Mouse (Mus musculus): ENCODE results near the gene Lgals9. TPM values are rescaled to one million over a fixed set of nuclear protein-coding genes. Genes with fewer than 3 reads are reported as not detected.

The Lgals9 gene
- polyA plus RNA-seq, 1 experiment from 2014 or later: 65.1 TPM

DNA sequence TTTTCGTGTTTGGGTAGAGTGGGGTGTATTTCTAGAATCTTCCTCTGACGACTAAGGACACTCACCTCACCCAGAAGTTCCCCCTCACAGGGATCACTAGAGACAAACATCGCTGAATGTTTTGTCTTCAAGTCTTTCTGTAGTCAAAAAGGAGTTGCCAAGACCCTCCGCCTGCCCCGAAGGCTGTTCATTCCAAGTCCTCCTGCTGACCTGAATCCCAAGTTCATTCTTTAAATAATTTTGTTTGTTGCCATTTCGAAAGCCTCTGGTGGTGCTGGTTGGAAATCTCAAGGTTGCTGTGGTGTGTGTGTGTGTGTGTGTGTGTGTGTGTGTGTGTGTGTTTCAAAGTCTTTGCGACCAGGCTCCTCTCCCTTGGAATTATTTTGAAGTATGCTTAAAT is 50.4 kb downstream of the Lgals9 start:
- no peaks in the 10 kb centered on the region for H3K9me3 ChIP-seq
- 86% methylated on average over 7 of the region's 7 CpGs for WGBS
- no peaks in the 10 kb centered on the region for H3K27me3 ChIP-seq (replicated peaks)
- H3K36me3 ChIP-seq: no peaks in the 10 kb centered on the region
- no peak overlapping the region for H3K9ac ChIP-seq
- no peaks in the 10 kb centered on the region for H3K4me1 ChIP-seq
- no peak overlapping the region for H3K4me3 ChIP-seq (replicated peaks)
- H3K27ac ChIP-seq: no peak overlapping the region
- no peak overlapping the region for H3K4me2 ChIP-seq
- no peak for ATAC-seq (ENCODE audit: insufficient read depth, low FRiP score, low read depth)

DNA sequence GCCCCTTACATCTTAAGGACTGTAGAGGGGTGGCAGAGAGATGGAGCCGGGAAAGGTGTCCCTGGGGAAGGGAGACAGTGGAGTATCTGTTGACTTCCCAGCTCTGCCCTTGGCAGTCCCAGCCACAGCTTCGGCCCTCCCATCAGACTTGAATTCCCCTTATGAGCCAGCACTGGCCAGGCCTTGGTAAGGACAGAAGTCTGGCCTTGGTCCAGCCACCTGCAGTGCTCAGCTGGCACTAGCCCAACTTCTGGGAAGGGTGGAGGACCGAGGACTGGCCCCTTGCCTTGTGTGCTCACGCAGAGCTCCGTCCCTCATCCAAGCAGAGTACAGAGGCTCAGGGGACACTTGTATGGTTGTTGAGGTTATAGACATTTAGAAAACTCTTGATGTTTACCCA is 55.4 kb downstream of the Lgals9 start:
- Histone ChIP-seq H3K36me3 (no peaks in the 10 kb centered on the region), H3K27ac (no peak overlapping the region), H3K27me3 (replicated peaks) (peaks cover 23% of the 10 kb centered on the region), H3K9me3 (no peaks in the 10 kb centered on the region), H3K4me3 (replicated peaks) (no peak overlapping the region), H3K4me1 (peaks cover 4% of the 10 kb centered on the region), H3K9ac (no peak overlapping the region), H3K4me2 (no peak overlapping the region)
- 66% methylated on average over 5 of the region's 5 CpGs for WGBS
- ATAC-seq (ENCODE audit: insufficient read depth, low FRiP score, low read depth): no peak

DNA sequence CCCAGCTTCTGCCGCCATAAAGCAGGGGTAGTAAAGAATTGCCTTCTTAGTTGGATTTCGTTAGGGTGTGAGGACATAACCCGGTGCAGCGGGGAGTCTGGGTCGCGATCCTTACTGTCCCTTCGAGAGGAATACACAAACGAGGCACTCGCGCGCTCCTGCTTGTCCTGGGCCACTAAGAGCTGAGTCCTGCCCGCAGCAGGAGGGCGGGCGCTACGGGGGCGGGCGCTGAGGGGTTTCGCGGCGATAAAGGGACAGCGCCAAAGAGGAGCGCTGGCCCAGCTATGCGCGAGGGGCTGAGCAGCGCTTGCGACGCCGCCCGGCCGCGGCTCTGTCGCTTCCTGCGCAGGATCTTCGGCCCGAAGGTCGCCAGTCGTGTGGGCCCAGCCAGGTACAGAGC is 59.8 kb downstream of the Lgals9 start:
- peak overlapping the region; percentile 81 for H3K4me2 ChIP-seq
- peaks cover 39% of the 10 kb centered on the region for H3K27me3 ChIP-seq (replicated peaks)
- H3K36me3 ChIP-seq: no peaks in the 10 kb centered on the region
- H3K9ac ChIP-seq: no peak overlapping the region
- ATAC-seq (ENCODE audit: insufficient read depth, low FRiP score, low read depth): no peak
- peaks cover 9% of the 10 kb centered on the region for H3K4me1 ChIP-seq
- WGBS: under 1% methylated on average over 37 of the region's 37 CpGs
- peak overlapping the region; percentile 40 for H3K4me3 ChIP-seq (replicated peaks)
- H3K9me3 ChIP-seq: no peaks in the 10 kb centered on the region
- H3K27ac ChIP-seq: no peak overlapping the region

- Histone ChIP-seq H3K4me1 (peaks cover 9% of the 10 kb centered on the region), H3K36me3 (no peaks in the 10 kb centered on the region), H3K4me2 (0 out of 2 replicates have a peak overlapping the region, but pooled peaks have one; percentile 2), H3K4me3 (replicated peaks) (no peak overlapping the region), H3K9ac (no peak overlapping the region), H3K27ac (no peak overlapping the region), H3K9me3 (no peaks in the 10 kb centered on the region), H3K27me3 (replicated peaks) (peaks cover 39% of the 10 kb centered on the region)
- no peak for ATAC-seq (ENCODE audit: insufficient read depth, low FRiP score, low read depth)
- WGBS: 13% methylated on average over 9 of the region's 9 CpGs
Observed at GRCm38 (mm10) chr11:78924111-78924510, 60.6 kb downstream of the Lgals9 start.

GRCm38 (mm10) chr11:78922678-78923407 is 61.9 kb downstream of the Lgals9 start:
- Histone ChIP-seq H3K9me3 (no peaks in the 10 kb centered on the region), H3K36me3 (no peaks in the 10 kb centered on the region), H3K4me2 (no peak overlapping the region), H3K27ac (no peak overlapping the region), H3K4me1 (peaks cover 9% of the 10 kb centered on the region), H3K27me3 (replicated peaks) (peaks cover 39% of the 10 kb centered on the region), H3K9ac (no peak overlapping the region), H3K4me3 (replicated peaks) (no peak overlapping the region)
- 36% methylated on average over 8 of the region's 8 CpGs for WGBS
- ATAC-seq (ENCODE audit: insufficient read depth, low FRiP score, low read depth): no peak

- no peaks in the 10 kb centered on the region for H3K9me3 ChIP-seq
- H3K9ac ChIP-seq: no peak within 1 kb of the TSS
- no peak for ATAC-seq (ENCODE audit: insufficient read depth, low FRiP score, low read depth)
- WGBS: 52% methylated on average over 6 of the region's 6 CpGs
- no peak within 1 kb of the TSS for H3K4me2 ChIP-seq
- H3K27me3 ChIP-seq (replicated peaks): peaks cover 28% of the 10 kb centered on the region
- H3K27ac ChIP-seq: no peak within 1 kb of the TSS
- H3K4me3 ChIP-seq (replicated peaks): no peak within 1 kb of the TSS
- H3K36me3 ChIP-seq: no peaks in the 10 kb centered on the region
- peaks cover 9% of the 10 kb centered on the region for H3K4me1 ChIP-seq
Observed at GRCm38 (mm10) chr11:78920411-78920939, 64.3 kb downstream of the Lgals9 start, which contains the start of gene Nos2. TSS of gene Nos2 (plus strand) at chr11:78920787.

- H3K4me1 ChIP-seq: 0 out of 2 replicates have a peak, but pooled peaks cover 4% of the 10 kb centered on the region
- 59% methylated on average over 4 of the region's 4 CpGs for WGBS
Observed at GRCm38 (mm10) chr11:78919745-78920144, 65.0 kb downstream of the Lgals9 start.

DNA sequence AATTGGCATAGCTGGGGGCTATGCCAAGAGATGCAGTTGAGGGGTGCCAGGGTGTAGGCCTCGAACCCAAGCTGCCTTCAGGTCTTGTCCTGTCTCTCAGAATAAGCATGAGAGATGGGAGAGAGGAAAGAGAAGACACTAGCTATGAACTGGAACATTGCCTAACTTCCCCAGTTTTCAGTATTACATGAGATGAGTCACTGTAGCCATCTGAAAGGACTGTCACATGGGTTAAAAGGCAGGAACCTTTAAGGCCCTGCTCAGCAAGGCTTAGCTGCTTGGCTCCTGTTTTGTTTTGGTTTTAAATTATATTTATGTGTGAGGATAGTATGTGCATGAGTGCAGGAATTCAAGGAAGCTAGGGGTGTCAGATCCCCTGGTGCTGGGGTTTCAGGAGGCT is 68.3 kb downstream of the Lgals9 start:
- no peaks in the 10 kb centered on the region for H3K9me3 ChIP-seq
- no peak overlapping the region for H3K27ac ChIP-seq
- ATAC-seq (ENCODE audit: insufficient read depth, low FRiP score, low read depth): no peak
- H3K27me3 ChIP-seq (replicated peaks): no peaks in the 10 kb centered on the region
- H3K4me3 ChIP-seq (replicated peaks): no peak overlapping the region
- no peak overlapping the region for H3K9ac ChIP-seq
- no peak overlapping the region for H3K4me2 ChIP-seq
- 70% methylated on average over 1 of the region's 1 CpGs for WGBS
- H3K36me3 ChIP-seq: no peaks in the 10 kb centered on the region
- no peaks in the 10 kb centered on the region for H3K4me1 ChIP-seq

More at GRCm38 (mm10) chr11:78919745-78920144, 65.0 kb downstream of the Lgals9 start:
- H3K9ac ChIP-seq: no peak overlapping the region
- peaks cover 20% of the 10 kb centered on the region for H3K27me3 ChIP-seq (replicated peaks)
- no peak overlapping the region for H3K27ac ChIP-seq
- H3K4me3 ChIP-seq (replicated peaks): no peak overlapping the region
- no peak overlapping the region for H3K4me2 ChIP-seq
- H3K9me3 ChIP-seq: no peaks in the 10 kb centered on the region
- no peak for ATAC-seq (ENCODE audit: insufficient read depth, low FRiP score, low read depth)
- H3K36me3 ChIP-seq: no peaks in the 10 kb centered on the region

- Histone ChIP-seq H3K9me3 (no peaks in the 10 kb centered on the region), H3K4me3 (replicated peaks) (no peak overlapping the region), H3K9ac (no peak overlapping the region), H3K36me3 (no peaks in the 10 kb centered on the region), H3K4me1 (no peaks in the 10 kb centered on the region), H3K4me2 (no peak overlapping the region), H3K27me3 (replicated peaks) (no peaks in the 10 kb centered on the region), H3K27ac (no peak overlapping the region)
- ATAC-seq (ENCODE audit: insufficient read depth, low FRiP score, low read depth): no peak
- 77% methylated on average over 6 of the region's 6 CpGs for WGBS
Observed at GRCm38 (mm10) chr11:78915473-78915872, 69.3 kb downstream of the Lgals9 start.

Other genes starting within 250 kb of the Lgals9 start
- gene Ccnq, start 233.2 kb downstream of the Lgals9 start, polyA plus RNA-seq (2015; fragmentation: Nextera tagmentation; extraction: Ambion mirVana): 36.9 and 39.3 TPM in 2 replicates
- gene Lyrm9, start 158.4 kb downstream of the Lgals9 start, polyA plus RNA-seq (2015; fragmentation: Nextera tagmentation; extraction: Ambion mirVana): 17.9 and 18.3 TPM in 2 replicates
- gene Nos2, start 64.2 kb downstream of the Lgals9 start, polyA plus RNA-seq (2015; fragmentation: Nextera tagmentation; extraction: Ambion mirVana): 1.3 and 1.4 TPM in 2 replicates
- gene Ksr1, start 161.5 kb upstream of the Lgals9 start, polyA plus RNA-seq (2015; fragmentation: Nextera tagmentation; extraction: Ambion mirVana): 2.8 and 3.2 TPM in 2 replicates

Data from stomach, embryonic 15.5 days (tissue).